Mouse (Mus musculus) forebrain, embryonic 16.5 days (tissue): Measurements from ENCODE around the gene Kdm4b. TPM values are rescaled to one million over a fixed set of nuclear protein-coding genes. Genes with fewer than 3 reads are reported as not detected.

Experiments
- ATAC-seq: fragments of 200-750 bp; cut with Nextera tagmentation; 2 replicates; pipeline ENCODE4 v1.8.0; 2017; ENCODE audit warnings: mild to moderate bottlenecking, moderate library complexity
- H3K27ac ChIP-seq: fragments of 300-500 bp; sonication (generic); 2 replicates; pipeline ENCODE4 v1.5.1; 2014; ENCODE audit warnings: low read length, control low read depth
- H3K27me3 ChIP-seq: fragments of 300-500 bp; sonication (generic); replicated peaks from 2 replicates; pipeline ENCODE4 v1.6.1; 2014; ENCODE audit warnings: low read length; ENCODE audit not compliant: control insufficient read depth, insufficient read depth
- H3K36me3 ChIP-seq: fragments of 300-500 bp; sonication (generic); 2 replicates; pipeline ENCODE4 v1.6.1; 2014; ENCODE audit not compliant: control insufficient read depth, insufficient read depth
- H3K4me1 ChIP-seq: fragments of 300-500 bp; sonication (generic); replicated peaks from 2 replicates; pipeline ENCODE4 v1.6.1; 2014; ENCODE audit warnings: low read length; ENCODE audit not compliant: control insufficient read depth, insufficient read depth
- H3K4me2 ChIP-seq: fragments of 300-500 bp; sonication (generic); 2 replicates; pipeline ENCODE4 v1.6.1; 2014; ENCODE audit warnings: mild to moderate bottlenecking, low read length, control low read depth
- H3K4me3 ChIP-seq: fragments of 300-500 bp; sonication (generic); replicated peaks from 2 replicates; pipeline ENCODE4 v1.5.1; 2014; ENCODE audit warnings: mild to moderate bottlenecking, low read length, control low read depth
- H3K9ac ChIP-seq: fragments of 300-500 bp; sonication (generic); replicated peaks from 2 replicates; pipeline ENCODE4 v1.6.1; 2014; ENCODE audit warnings: low read depth, low read length, control low read depth
- H3K9me3 ChIP-seq: fragments of 300-500 bp; sonication (generic); 2 replicates; pipeline ENCODE4 v1.6.1; 2016; ENCODE audit warnings: low read length; ENCODE audit not compliant: control insufficient read depth
- WGBS: fragments of 180-500 bp; shearing (Covaris S2); extraction: QIAGEN DNeasy Blood & Tissue Kit; methylation state at CpG from one replicate; pipeline ENCODE4 v1.1.7; 2014; 5-methylcytosine and 5-hydroxymethylcytosine counted together
- polyA plus RNA-seq: library from polyadenylated mRNA; unstranded; fragments of >200 nt; fragmentation: Nextera tagmentation; extraction: Ambion mirVana; gene quantifications from 2 replicates; pipeline ENCODE4 v1.2.1, GENCODE M21; 2015

Gene Kdm4b
- polyA plus RNA-seq, 1 experiment from 2014 or later: 81.6 TPM

GRCm38 (mm10) chr17:56294241-56294640 is 31.6 kb upstream of the Kdm4b start:
- H3K36me3 ChIP-seq: no peaks in the 10 kb centered on the region
- no peak overlapping the region for H3K4me2 ChIP-seq
- no peak overlapping the region for H3K9ac ChIP-seq
- no peak overlapping the region for H3K4me3 ChIP-seq
- H3K27ac ChIP-seq: no peak overlapping the region
- ATAC-seq: no peak
- H3K27me3 ChIP-seq: no peaks in the 10 kb centered on the region
- WGBS: 86% methylated on average over 19 of the region's 19 CpGs
- H3K4me1 ChIP-seq: peaks cover 11% of the 10 kb centered on the region
- no peaks in the 10 kb centered on the region for H3K9me3 ChIP-seq

DNA sequence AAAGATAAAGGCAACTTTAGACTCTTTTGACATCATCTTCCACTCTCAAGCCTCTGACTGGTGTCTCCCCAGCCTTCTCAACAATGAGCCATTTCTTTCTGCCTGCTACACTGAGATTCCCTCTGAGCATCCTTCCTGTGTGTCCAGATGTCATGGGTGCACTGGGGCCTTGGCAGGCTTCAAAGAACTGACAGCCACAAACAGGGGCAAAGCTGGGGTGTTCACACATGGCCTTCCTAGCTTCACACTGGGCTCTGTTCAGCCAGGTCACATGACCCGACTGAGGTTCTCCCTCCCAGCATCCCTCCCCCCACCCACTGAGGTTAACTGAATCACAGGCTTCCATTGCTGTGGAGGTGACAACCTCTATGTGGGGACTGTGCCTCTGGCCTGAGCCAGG is 29.7 kb upstream of the Kdm4b start:
- Histone ChIP-seq H3K9me3 (no peaks in the 10 kb centered on the region), H3K4me2 (no peak overlapping the region), H3K9ac (no peak overlapping the region), H3K27ac (no peak overlapping the region), H3K4me1 (no peaks in the 10 kb centered on the region), H3K4me3 (no peak overlapping the region), H3K36me3 (no peaks in the 10 kb centered on the region), H3K27me3 (no peaks in the 10 kb centered on the region)
- WGBS: 59% methylated on average over 1 of the region's 1 CpGs
- no peak for ATAC-seq

GRCm38 (mm10) chr17:56298238-56298637 is 27.6 kb upstream of the Kdm4b start:
- Histone ChIP-seq H3K36me3 (no peaks in the 10 kb centered on the region), H3K27ac (no peak overlapping the region), H3K4me2 (no peak overlapping the region), H3K9me3 (no peaks in the 10 kb centered on the region), H3K27me3 (no peaks in the 10 kb centered on the region), H3K4me3 (no peak overlapping the region), H3K4me1 (peaks cover 3% of the 10 kb centered on the region), H3K9ac (no peak overlapping the region)
- WGBS: 100% methylated on average over 1 of the region's 1 CpGs
- no peak for ATAC-seq

- no peak within 1 kb of the TSS for H3K9ac ChIP-seq
- ATAC-seq: no peak
- no peak within 1 kb of the TSS for H3K4me2 ChIP-seq
- H3K4me1 ChIP-seq: peaks cover 16% of the 10 kb centered on the region
- no peak within 1 kb of the TSS for H3K4me3 ChIP-seq
- H3K27ac ChIP-seq: no peak within 1 kb of the TSS
- 93% methylated on average over 9 of the region's 9 CpGs for WGBS
- no peaks in the 10 kb centered on the region for H3K36me3 ChIP-seq
- no peaks in the 10 kb centered on the region for H3K9me3 ChIP-seq
- H3K27me3 ChIP-seq: no peaks in the 10 kb centered on the region
These were observed 25.7 kb upstream of the Kdm4b start, which contains the start of gene Arrdc5 for GRCm38 (mm10) chr17:56300186-56300585. Gene Arrdc5, minus strand, starts transcription at chr17:56300286.

- no peak overlapping the region for H3K4me3 ChIP-seq
- no peak for ATAC-seq
- WGBS: 25% methylated on average over 13 of the region's 13 CpGs
- H3K27me3 ChIP-seq: no peaks in the 10 kb centered on the region
- no peak overlapping the region; the same call in 1 of the 2 replicates for H3K4me2 ChIP-seq
- H3K9ac ChIP-seq: no peak overlapping the region
- no peaks in the 10 kb centered on the region for H3K9me3 ChIP-seq
- no peaks in the 10 kb centered on the region for H3K36me3 ChIP-seq
- peaks cover 26% of the 10 kb centered on the region for H3K4me1 ChIP-seq
- H3K27ac ChIP-seq: no peak overlapping the region
These were observed 23.4 kb upstream of the Kdm4b start for GRCm38 (mm10) chr17:56302363-56302996.

DNA sequence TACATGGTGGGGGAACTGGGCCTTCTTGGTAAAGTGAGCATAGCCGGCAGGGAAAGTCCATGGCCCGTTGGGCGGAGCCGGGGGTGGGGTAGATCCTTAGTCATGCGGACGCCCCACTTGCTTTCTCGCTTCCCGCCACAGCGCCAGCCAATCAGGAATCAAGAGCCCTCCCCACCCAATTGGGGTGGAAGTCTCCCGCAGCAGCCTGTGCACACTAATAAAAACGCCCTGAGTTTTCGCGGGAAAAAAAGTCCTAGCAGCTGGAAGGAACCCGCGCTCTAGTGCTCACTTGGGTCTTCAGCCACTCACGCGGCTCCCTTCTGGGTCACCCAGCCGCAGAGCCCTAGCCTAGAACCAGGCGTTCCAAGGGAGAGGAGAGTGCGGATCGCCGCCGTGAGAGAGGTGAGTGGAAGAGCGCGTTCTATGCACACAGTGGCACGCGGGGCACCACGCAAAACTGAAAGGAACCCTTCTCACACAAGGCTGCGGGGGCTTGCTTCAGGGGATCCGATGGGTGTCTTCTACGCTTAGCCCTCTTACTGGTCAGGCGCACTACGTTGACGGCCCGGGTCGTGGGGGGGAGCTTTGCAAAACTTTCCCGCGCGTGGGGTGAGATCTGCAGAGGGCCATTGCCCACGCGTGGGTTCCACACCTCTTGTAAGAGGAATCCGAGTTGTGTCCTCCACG is 22.6 kb upstream of the Kdm4b start, which contains the start of gene Uhrf1:
Uhrf1 (plus strand) TSS at position 162 of the 687 bp plus-strand sequence.
- Histone ChIP-seq H3K4me1 (peaks cover 26% of the 10 kb centered on the region), H3K36me3 (no peaks in the 10 kb centered on the region), H3K27me3 (no peaks in the 10 kb centered on the region), H3K4me2 (peak within 1 kb of the TSS; percentile 90), H3K27ac (peak within 1 kb of the TSS; percentile 45; the same call in 1 of the 2 replicates), H3K9ac (peak within 1 kb of the TSS; percentile 63), H3K9me3 (no peaks in the 10 kb centered on the region), H3K4me3 (peak within 1 kb of the TSS; percentile 83)
- ATAC-seq: peak; percentile 61
- under 1% methylated on average over 43 of the region's 43 CpGs for WGBS

GRCm38 (mm10) chr17:56303847-56304586 is 21.8 kb upstream of the Kdm4b start:
- peaks cover 26% of the 10 kb centered on the region for H3K4me1 ChIP-seq
- no peaks in the 10 kb centered on the region for H3K9me3 ChIP-seq
- under 1% methylated on average over 68 of the region's 68 CpGs for WGBS
- peak; percentile 97 for ATAC-seq
- H3K4me2 ChIP-seq: peak overlapping the region; percentile 90
- 0 out of 2 replicates have a peak overlapping the region, but pooled peaks have one; percentile 33 for H3K27ac ChIP-seq
- no peaks in the 10 kb centered on the region for H3K36me3 ChIP-seq
- peak overlapping the region; percentile 83 for H3K4me3 ChIP-seq
- H3K9ac ChIP-seq: peak overlapping the region; percentile 63
- H3K27me3 ChIP-seq: no peaks in the 10 kb centered on the region

DNA sequence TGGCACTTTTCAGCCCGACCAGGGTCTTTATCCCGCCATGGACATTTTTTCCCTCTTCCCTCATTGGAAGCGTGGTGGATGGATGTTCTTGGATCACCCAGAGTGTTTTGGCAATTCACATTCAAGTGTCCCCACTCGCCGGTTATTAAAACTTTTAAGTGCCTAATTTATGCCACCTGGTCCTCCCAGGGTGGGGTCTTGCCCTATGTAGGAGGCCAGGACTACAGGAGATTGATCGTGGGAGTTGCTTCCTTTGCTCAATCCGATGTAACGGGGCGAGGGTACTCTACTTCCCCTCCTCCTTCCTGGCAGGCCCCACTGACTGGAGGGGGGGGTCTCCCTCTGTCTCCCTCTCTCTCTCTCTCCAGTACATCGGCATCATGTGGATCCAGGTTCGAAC is 21.1 kb upstream of the Kdm4b start:
- 11% methylated on average over 11 of the region's 11 CpGs for WGBS
- Histone ChIP-seq H3K4me3 (peak overlapping the region; percentile 83), H3K27me3 (no peaks in the 10 kb centered on the region), H3K36me3 (no peaks in the 10 kb centered on the region), H3K9me3 (no peaks in the 10 kb centered on the region), H3K27ac (no peak overlapping the region), H3K4me2 (peak overlapping the region; percentile 90), H3K4me1 (peaks cover 26% of the 10 kb centered on the region), H3K9ac (peak overlapping the region; percentile 37)
- no peak for ATAC-seq

GRCm38 (mm10) chr17:56305156-56305555 is 20.7 kb upstream of the Kdm4b start:
- Histone ChIP-seq H3K27me3 (no peaks in the 10 kb centered on the region), H3K27ac (no peak overlapping the region), H3K4me1 (peaks cover 26% of the 10 kb centered on the region), H3K9ac (no peak overlapping the region; the same call in 1 of the 2 replicates), H3K9me3 (no peaks in the 10 kb centered on the region), H3K4me3 (peak overlapping the region; percentile 83), H3K36me3 (no peaks in the 10 kb centered on the region), H3K4me2 (peak overlapping the region; percentile 90)
- 20% methylated on average over 9 of the region's 9 CpGs for WGBS
- no peak for ATAC-seq
